Mouse (Mus musculus): ENCODE data around the gene Olfr532. TPM values are rescaled to one million over a fixed set of nuclear protein-coding genes. Genes with fewer than 3 reads are reported as not detected.
"Not testable (repeated sequence)": the region's sequence is repeated elsewhere in the genome, so short reads cannot be mapped to it uniquely, and the experiment has no call there.

Gene Olfr532
- polyA plus RNA-seq (2012; fragmentation: generic; extraction: Trizol) = not detected
- long read RNA-seq, experiment 1 = 0 reads
- long read RNA-seq, experiment 2 = 0 reads

DNA sequence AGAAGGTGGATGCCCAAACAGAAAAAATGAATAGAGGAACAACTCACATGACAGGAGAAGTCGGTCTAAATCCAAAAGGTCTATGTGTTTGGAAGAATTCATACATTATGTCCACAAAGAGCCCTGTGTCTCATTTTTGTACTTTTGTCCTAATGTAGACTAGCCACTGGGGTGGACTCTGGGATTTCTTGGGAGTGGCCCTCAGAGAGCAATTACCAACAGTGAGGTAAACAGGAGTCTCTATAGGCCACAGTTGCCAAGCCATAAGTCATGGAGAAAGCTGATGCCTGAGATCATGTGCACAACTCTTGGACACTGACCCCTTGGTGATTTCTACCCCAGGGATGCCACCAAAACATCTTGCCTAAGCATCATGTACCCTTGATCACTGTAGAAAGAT, at the start of gene Olfr532:
TSS of gene Olfr532 (minus strand) at position 101 of the 400 bp plus-strand sequence.
- H3K79me3 ChIP-seq (ENCODE audit: low read depth) = no peaks in the 10 kb centered on the region
- H3K79me2 ChIP-seq (ENCODE audit: control insufficient read depth, insufficient read depth) = no peaks in the 10 kb centered on the region
- no peaks in the 10 kb centered on the region for H3K36me3 ChIP-seq (ENCODE audit: control insufficient read depth, insufficient read depth)
- no peak within 1 kb of the TSS for H3ac ChIP-seq (ENCODE audit: control insufficient read depth, insufficient read length, low read depth)
- H3K4me3 ChIP-seq (ENCODE audit: insufficient read depth, poor library complexity, severe bottlenecking) = no peak within 1 kb of the TSS
- TF ChIP-seq CEBPB (IDR thresholded peaks at IDR 0.05; ENCODE audit: low read depth) = no peak
- TF ChIP-seq MYOG (IDR thresholded peaks at IDR 0.05; ENCODE audit: control insufficient read depth, extremely low read depth, insufficient read length) = no peak
- no peak for TF ChIP-seq CTCF (IDR thresholded peaks at IDR 0.05; ENCODE audit: control insufficient read depth, insufficient read depth, insufficient read length)
- no peak for TF ChIP-seq USF1 (IDR thresholded peaks at IDR 0.05; ENCODE audit: low read depth)
- no peak for TF ChIP-seq MYOD1 (IDR thresholded peaks at IDR 0.05; ENCODE audit: control insufficient read depth, insufficient read length, low read depth)
- TF ChIP-seq MAX (IDR thresholded peaks at IDR 0.05) = no peak
- TF ChIP-seq FOSL1 (IDR thresholded peaks at IDR 0.05; ENCODE audit: insufficient read depth, low read length, poor library complexity, severe bottlenecking) = no peak
- H3K27me3 ChIP-seq (ENCODE audit: control insufficient read depth, insufficient read depth, insufficient read length) = no peaks in the 10 kb centered on the region

DNA sequence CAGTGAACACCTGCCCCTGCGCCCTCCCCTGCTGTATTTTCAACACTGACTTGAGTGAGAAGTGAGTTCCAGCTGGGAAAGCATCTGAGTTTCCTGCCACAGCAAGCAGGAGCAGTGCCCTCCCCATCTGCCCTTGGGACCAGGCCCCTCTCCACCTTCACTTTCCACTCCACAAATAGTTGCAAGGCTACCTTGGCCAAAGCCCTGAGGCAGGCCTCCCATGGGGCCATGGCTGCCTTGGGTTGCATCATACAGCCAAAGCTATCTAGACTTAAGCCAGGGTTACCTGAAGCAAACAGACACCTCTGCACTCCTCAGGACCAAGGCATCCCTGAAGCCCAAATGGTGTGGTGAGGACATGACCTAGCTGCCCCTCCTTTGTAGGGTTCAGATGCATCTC, 41.6 kb upstream of the Olfr532 start, which contains the start of gene Olfr533:
TSS of gene Olfr533 (plus strand) at position 301 of the 400 bp plus-strand sequence.
- not testable (repeated sequence) for H3K36me3 ChIP-seq (ENCODE audit: control insufficient read depth, insufficient read depth); H3K4me3 ChIP-seq (ENCODE audit: insufficient read depth, poor library complexity, severe bottlenecking); H3K79me3 ChIP-seq (ENCODE audit: low read depth); H3K27me3 ChIP-seq (ENCODE audit: control insufficient read depth, insufficient read depth, insufficient read length); H3ac ChIP-seq (ENCODE audit: control insufficient read depth, insufficient read length, low read depth); H3K79me2 ChIP-seq (ENCODE audit: control insufficient read depth, insufficient read depth)

DNA sequence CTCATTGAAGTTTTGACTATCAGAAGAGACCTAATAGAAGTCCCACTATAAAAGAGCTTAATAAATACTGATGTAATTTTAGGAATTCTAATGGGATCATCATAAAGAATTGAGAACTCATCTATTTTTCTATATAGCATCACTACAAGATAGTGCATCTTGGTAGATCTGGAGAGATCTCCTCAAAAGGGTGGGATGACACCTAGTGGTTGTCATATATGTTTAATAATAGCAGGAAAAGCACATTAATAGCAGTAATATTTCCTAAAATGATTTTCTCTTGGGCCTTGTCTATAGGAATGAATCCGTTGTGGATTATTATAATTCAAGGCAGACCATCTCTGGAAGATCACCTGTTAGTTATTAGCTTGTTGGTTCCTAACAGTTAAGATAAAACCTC, 21.7 kb upstream of the Olfr532 start:
- TF ChIP-seq MYOG (IDR thresholded peaks at IDR 0.05; ENCODE audit: control insufficient read depth, extremely low read depth, insufficient read length) (no peak), FOSL1 (IDR thresholded peaks at IDR 0.05; ENCODE audit: insufficient read depth, low read length, poor library complexity, severe bottlenecking) (no peak), CTCF (IDR thresholded peaks at IDR 0.05; ENCODE audit: control insufficient read depth, insufficient read depth, insufficient read length) (no peak), MYOD1 (IDR thresholded peaks at IDR 0.05; ENCODE audit: control insufficient read depth, insufficient read length, low read depth) (no peak), CEBPB (IDR thresholded peaks at IDR 0.05; ENCODE audit: low read depth) (no peak), MAX (IDR thresholded peaks at IDR 0.05) (no peak), USF1 (IDR thresholded peaks at IDR 0.05; ENCODE audit: low read depth) (no peak)
- Histone ChIP-seq H3K36me3 (ENCODE audit: control insufficient read depth, insufficient read depth) (no peaks in the 10 kb centered on the region), H3K79me3 (ENCODE audit: low read depth) (no peaks in the 10 kb centered on the region), H3K79me2 (ENCODE audit: control insufficient read depth, insufficient read depth) (no peaks in the 10 kb centered on the region), H3K27me3 (ENCODE audit: control insufficient read depth, insufficient read depth, insufficient read length) (no peaks in the 10 kb centered on the region), H3K4me3 (ENCODE audit: insufficient read depth, poor library complexity, severe bottlenecking) (no peak overlapping the region), H3ac (ENCODE audit: control insufficient read depth, insufficient read length, low read depth) (no peak overlapping the region)

DNA sequence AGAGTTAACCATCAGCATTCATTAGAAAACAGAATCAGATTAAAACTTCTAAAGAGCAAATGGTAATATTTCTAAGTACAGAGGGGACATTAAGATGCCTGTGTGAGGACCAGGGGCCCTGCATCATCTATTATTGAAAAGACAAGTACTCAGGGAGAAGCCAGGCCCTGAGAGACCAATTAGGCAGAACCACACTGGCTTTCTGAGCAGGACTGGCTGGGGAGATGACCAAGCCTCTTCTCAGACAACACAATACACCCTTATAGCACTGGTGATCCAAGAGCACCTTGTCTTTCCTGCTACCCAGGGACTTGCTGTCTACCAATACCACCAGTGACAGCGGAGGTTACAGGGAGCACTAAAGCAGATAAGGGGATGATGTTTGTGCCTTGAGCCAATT, 18.6 kb downstream of the Olfr532 start, which contains the start of gene Olfr531:
TSS of gene Olfr531 (minus strand) at position 101 of the 400 bp plus-strand sequence.
- H3ac ChIP-seq (ENCODE audit: control insufficient read depth, insufficient read length, low read depth) = no peak within 1 kb of the TSS
- H3K27me3 ChIP-seq (ENCODE audit: control insufficient read depth, insufficient read depth, insufficient read length) = no peaks in the 10 kb centered on the region
- H3K4me3 ChIP-seq (ENCODE audit: insufficient read depth, poor library complexity, severe bottlenecking) = no peak within 1 kb of the TSS
- H3K79me2 ChIP-seq (ENCODE audit: control insufficient read depth, insufficient read depth) = no peaks in the 10 kb centered on the region
- H3K36me3 ChIP-seq (ENCODE audit: control insufficient read depth, insufficient read depth) = no peaks in the 10 kb centered on the region
- no peaks in the 10 kb centered on the region for H3K79me3 ChIP-seq (ENCODE audit: low read depth)
- TF ChIP-seq MAX (IDR thresholded peaks at IDR 0.05) (no peak), CEBPB (IDR thresholded peaks at IDR 0.05; ENCODE audit: low read depth) (no peak), MYOG (IDR thresholded peaks at IDR 0.05; ENCODE audit: control insufficient read depth, extremely low read depth, insufficient read length) (no peak), CTCF (IDR thresholded peaks at IDR 0.05; ENCODE audit: control insufficient read depth, insufficient read depth, insufficient read length) (no peak)

DNA sequence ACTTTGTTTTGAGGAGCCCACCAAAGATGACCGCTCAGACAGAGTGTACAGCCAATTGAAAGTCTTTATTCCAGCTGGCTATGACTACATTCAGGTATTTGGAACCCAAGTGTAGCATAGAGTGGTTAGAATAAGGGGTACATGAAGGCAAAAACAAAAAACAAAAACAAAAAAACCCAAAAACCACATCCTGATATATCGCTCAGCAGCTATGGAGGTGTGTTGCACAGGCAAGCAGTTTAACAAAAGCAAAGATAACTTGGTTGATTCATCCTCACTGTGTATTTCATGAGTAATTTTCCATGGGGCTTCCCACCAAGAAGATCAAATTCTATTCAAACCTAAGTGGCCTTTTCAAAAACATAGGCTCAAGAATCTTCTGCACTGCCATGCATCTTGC, 44.5 kb downstream of the Olfr532 start:
- no peak for TF ChIP-seq MYOD1 (IDR thresholded peaks at IDR 0.05; ENCODE audit: control insufficient read depth, insufficient read length, low read depth)
- TF ChIP-seq MAX (IDR thresholded peaks at IDR 0.05) = no peak
- TF ChIP-seq CTCF (IDR thresholded peaks at IDR 0.05; ENCODE audit: control insufficient read depth, insufficient read depth, insufficient read length) = no peak
- no peak for TF ChIP-seq USF1 (IDR thresholded peaks at IDR 0.05; ENCODE audit: low read depth)
- no peak for TF ChIP-seq CEBPB (IDR thresholded peaks at IDR 0.05; ENCODE audit: low read depth)
- TF ChIP-seq MYOG (IDR thresholded peaks at IDR 0.05; ENCODE audit: control insufficient read depth, extremely low read depth, insufficient read length) = no peak
- no peak for TF ChIP-seq FOSL1 (IDR thresholded peaks at IDR 0.05; ENCODE audit: insufficient read depth, low read length, poor library complexity, severe bottlenecking)
- no peak overlapping the region for H3K4me3 ChIP-seq (ENCODE audit: insufficient read depth, poor library complexity, severe bottlenecking)

DNA sequence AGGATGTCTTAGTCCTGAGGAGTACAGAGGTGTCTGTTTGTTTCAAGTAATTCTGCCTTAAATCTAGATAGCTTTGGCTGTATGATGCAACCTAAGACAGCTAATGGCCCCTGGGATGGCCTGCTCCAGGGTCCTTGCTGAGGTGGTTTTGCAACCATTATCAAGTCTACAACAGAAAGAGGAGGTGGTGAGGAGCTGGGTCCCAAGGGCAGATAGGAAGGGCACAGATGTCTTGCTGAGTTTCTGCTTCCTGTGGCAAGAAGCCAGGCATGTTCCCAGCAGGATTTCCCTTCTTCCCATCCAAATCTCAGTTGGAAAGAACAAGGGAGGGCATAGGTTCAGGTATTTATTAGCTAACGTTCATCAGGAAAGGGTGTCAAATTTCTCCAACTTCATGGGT, 45.2 kb downstream of the Olfr532 start, which contains the start of gene Olfr530:
TSS of gene Olfr530 (minus strand) at position 101 of the 400 bp plus-strand sequence.
- Histone ChIP-seq H3K27me3 (ENCODE audit: control insufficient read depth, insufficient read depth, insufficient read length) (no peaks in the 10 kb centered on the region), H3K79me3 (ENCODE audit: low read depth) (no peaks in the 10 kb centered on the region), H3ac (ENCODE audit: control insufficient read depth, insufficient read length, low read depth) (no peak within 1 kb of the TSS), H3K36me3 (ENCODE audit: control insufficient read depth, insufficient read depth) (no peaks in the 10 kb centered on the region), H3K79me2 (ENCODE audit: control insufficient read depth, insufficient read depth) (no peaks in the 10 kb centered on the region), H3K4me3 (ENCODE audit: insufficient read depth, poor library complexity, severe bottlenecking) (no peak within 1 kb of the TSS)
- TF ChIP-seq MYOD1 (IDR thresholded peaks at IDR 0.05; ENCODE audit: control insufficient read depth, insufficient read length, low read depth) = no peak
- TF ChIP-seq USF1 (IDR thresholded peaks at IDR 0.05; ENCODE audit: low read depth) = no peak
- no peak for TF ChIP-seq MAX (IDR thresholded peaks at IDR 0.05)

More for the DNA sequence above, 44.5 kb downstream of the Olfr532 start:
- Histone ChIP-seq H3K27me3 (ENCODE audit: control insufficient read depth, insufficient read depth, insufficient read length) (no peaks in the 10 kb centered on the region), H3K79me3 (ENCODE audit: low read depth) (no peaks in the 10 kb centered on the region), H3ac (ENCODE audit: control insufficient read depth, insufficient read length, low read depth) (no peak overlapping the region), H3K79me2 (ENCODE audit: control insufficient read depth, insufficient read depth) (no peaks in the 10 kb centered on the region), H3K36me3 (ENCODE audit: control insufficient read depth, insufficient read depth) (no peaks in the 10 kb centered on the region)

Measured in C2C12 (cell line).